Mouse (Mus musculus): Measurements from ENCODE around the gene Rere.
A peak's percentile ranks its signal among the peaks of the same experiment; 100 is the strongest.
"Not testable (repeated sequence)": the region's sequence is repeated elsewhere in the genome, so short reads cannot be mapped to it uniquely, and the experiment has no call there.

The Rere gene

DNA sequence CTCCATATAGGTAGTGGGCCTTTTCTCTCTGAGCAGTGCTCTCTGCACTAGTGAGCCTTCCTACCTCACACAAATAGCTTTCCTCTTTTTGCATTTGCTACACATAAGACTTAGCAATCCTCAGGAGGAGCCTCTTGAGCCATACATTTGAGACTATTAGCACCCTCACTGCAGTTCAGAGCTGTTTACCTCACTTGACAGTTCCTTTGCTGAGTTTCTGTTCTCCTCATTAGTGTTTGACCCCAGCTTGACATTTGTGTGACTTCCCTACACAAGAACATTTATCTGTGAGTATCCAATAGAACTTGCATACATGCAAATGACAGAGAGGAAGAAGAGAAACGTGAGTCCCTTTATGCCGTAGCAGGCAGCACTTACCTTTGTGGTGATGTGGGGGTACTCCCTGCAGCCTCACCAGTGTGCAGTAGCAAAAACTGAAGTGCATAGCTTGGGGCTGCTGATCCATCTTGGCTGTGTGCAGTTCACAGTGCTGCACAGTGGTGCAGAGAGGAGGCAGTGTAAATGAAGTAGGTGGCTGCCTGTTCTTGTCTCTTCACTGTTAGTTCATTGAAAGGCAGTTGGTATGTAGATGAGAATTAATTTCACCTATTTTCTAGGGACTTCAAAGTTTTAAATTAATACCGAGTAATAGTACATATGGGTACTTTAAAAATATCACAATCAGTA lies 227.7 kb downstream of the Rere start:
- no peak for DNase-seq (ENCODE audit: low read depth)

DNA sequence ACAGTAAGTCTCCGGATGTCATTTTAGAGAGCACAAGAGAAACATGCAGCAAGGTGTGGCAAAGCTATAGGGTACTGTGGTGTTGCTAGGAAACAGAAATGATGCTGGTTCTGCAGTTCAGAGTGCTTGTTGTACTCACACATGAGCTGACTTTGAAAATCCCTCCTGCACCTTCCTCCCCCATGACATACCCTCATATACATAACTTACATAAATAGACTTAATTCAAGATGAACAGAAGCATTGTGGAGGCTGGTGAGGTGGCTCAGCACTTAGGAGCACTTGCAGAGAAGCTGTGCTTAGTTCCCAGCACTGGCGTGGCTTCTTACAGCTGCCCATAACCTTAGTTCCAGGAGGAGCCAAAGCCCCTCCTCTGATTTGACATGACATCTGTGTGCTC lies 228.6 kb downstream of the Rere start:
- no peak for DNase-seq (ENCODE audit: low read depth)

DNA sequence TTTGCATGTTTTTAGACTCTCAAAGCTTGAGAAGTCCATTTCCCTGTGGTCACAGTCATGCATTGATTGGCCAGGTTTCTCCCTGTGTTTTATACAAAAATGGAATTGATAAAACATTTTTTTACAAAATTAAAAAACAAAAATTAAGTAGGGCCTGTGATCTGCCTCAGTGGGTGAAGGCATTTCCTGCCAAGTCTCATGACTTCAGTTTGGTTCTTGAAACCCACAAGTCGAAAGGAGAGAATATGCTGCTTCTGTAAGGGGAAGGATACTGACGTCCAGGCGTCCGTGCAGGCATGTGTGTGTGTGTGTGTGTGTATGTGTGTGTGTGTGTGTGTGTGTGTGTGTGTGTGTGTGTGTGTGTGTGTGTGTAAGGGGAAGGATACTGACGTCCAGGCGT lies 231.9 kb downstream of the Rere start:
- not testable (repeated sequence) for DNase-seq (ENCODE audit: low read depth)

DNA sequence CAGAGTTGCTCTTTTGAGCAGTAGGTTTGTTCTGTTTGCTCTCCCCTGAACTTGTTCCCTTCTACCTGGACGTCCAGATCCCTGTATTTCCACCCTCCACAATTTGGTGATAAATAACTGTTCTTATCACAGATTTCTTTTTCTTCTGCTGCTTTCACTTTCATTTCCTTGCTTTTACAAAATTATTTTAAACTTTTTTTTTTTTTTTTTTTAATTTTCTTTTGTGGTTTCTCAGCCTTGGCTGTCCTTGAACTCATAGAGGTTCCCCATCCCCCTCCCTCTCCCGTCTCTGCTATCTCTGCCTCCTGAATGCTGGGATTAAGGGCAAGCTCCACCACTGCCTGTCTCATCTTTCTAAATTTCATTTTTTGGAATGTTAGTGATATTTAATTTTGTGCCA lies 234.8 kb downstream of the Rere start:
- peak; percentile 43 for DNase-seq (ENCODE audit: low read depth)

DNA sequence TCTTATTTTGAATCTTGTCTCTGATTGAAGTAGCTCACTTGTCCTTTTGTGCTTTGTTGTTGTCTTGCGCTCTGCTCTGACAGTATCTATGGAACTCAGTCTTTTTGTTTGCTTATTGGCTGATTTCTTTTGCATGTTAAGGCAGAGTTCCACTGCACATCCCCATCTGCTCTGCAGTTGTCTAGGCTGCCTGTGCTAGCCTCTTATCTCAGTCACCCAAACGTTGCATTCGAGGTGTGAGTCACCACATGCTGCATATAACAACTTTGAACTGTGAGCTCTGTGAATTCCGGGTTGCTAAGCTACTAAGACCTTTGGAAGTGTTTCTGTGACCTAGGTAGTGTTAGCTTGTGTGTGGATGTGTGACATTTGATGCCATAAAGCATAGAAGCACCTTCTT lies 235.9 kb downstream of the Rere start:
- peak; percentile 60 for DNase-seq (ENCODE audit: low read depth)

DNA sequence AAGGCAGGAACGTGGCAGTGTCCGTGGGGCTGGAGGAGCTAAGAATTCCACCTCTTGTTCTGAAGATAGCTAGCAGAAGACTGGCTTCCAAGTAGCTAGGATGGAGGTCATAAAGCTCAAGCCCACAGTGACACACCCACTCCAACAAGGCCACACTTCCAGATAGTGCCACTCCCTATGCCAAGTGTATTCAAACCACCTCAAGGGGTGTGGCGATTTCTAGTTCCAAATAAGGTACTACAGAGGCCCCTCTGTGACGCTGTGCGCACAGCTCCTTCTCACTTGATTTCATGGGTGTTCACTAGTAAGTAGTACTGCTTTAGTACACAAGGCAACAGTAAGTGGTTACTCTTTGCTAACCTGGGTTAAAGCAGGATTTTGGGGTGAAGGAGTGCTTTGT lies 237.4 kb downstream of the Rere start:
- DNase-seq (ENCODE audit: low read depth) = peak; percentile 43

DNA sequence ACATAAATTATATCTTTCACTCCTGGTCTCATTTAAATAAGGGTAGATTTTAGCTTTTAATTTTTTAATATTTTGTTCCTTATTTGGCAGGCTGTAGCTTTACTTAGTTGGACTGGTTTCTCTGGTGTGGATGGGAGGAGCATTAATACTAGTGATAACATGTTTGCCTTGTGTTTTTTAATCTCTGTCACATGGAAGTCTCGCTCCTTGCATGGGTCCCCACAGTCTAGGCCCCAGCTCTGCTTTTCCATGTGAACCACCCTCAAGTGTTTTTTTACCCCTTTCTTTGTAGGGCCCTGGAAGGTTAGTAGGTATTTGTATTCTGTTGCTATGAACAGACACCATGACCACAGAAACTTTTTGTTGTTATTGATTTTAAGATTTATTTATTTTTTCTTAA lies 238.6 kb downstream of the Rere start:
- DNase-seq (ENCODE audit: low read depth) = no peak

DNA sequence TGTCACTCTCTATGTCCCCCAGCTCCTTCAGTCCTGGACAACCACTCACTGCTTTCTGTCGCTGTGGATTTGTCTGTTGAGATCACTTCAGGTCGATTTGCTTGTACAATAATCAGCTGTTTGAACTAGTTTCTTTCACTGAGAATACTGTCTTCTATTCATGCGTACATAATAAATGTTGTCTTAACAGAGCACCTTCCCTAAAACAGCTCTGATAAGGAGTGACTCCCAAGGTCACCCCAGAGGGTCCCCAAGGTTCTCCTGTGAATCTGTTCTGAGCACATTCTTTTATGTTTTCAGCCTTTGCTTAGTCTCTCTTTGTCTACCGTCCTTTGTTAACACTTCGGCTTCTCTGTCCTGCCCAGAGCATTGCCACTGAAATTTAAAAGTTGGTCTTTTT lies 241.0 kb downstream of the Rere start:
- no peak for DNase-seq (ENCODE audit: low read depth)

DNA sequence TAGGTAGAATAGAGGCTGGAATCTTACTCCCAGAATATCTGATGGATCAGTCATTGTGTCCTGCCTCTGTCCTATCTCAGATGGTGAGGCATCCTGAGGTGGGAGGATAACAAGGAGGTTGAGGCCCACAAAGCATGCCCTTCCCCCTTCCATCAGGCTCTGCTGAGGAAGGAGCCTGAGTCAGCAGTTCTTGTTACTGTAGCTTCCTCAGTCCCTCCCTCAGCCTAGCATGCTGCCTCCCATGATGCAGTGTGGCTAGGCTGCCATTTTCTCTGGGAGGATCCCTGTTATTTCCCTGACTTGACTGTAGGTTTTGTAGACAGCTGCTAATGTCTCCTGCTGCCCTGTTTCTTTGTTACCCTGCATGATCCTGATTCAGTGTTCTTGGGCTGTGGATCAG lies 241.9 kb downstream of the Rere start:
- DNase-seq (ENCODE audit: low read depth) = no peak

DNA sequence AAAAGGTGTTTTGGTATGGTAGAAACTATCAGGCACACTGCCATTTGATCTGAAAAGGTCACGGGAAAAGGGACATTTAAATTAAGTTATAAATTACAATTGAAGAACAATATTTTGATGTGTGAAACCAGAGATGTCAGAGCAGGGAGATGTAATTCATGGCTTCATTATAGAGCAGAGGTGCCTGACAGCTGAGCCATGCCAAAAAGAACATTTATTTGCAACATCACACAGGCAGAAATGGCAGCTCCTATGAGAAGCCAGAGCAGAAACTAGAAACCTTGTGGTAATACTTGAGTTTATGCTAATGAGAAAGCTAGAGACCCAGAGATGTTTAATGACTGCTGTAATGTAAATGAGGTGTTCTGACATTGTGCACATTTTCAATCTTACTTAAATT lies 244.8 kb downstream of the Rere start:
- DNase-seq (ENCODE audit: low read depth) = no peak

DNA sequence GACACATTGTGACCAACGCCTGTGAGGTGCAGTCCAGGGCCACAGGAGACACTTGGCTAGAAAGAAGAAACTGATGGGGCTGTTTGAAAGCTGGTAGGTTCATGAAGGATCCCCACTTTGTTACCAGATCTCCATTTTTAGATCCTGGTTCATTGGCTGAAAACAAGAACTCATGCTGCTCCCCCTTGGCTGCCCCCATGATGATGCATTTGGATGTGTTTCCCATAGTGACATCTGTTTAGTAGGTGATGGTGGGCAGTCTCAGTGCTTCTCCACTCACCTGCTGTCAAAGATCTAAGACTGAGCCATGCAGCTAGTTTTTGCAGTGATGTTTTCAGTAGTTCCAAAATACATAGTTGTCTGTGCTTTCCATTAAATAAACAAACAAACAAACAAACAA lies 247.0 kb downstream of the Rere start:
- DNase-seq (ENCODE audit: low read depth) = no peak

DNA sequence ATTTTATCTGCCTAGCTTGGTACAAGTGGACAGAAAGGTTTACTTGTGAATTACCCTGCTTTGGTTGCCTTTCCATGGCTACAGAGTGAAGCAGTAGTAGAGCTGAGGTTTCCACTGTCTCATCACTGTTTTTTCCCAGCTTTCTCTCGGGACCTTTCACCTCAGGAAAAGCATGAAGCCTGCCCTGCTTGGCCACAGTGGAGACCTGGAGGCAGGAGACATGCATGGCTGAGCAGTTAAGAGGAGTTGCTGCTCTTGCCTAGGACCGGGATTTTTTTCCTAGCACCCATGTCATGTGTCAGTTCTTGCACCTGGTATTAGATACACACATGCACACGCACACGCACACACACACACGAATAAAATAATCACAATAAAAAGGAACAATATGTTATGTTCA lies 247.4 kb downstream of the Rere start:
- no peak for DNase-seq (ENCODE audit: low read depth)

DNA sequence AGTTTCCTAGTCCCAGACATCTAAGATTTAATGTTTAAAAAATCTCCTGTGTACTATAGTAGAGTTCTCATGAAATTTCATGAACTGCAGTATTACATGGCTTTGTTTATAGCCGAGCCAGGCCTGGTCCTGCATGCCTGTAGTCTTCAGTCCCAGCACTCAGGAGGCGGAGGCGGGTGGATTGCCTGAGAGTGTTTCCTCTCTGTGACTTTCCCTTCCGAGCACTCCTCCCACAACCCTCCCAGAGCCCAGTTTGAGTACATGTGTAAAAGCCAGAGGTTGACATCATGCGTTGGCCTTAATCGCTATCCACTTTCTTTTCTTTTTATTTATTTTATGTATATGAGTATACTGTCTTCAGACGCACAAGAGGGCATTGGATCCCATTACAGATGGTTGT lies 250.4 kb downstream of the Rere start:
- DNase-seq (ENCODE audit: low read depth) = no peak

DNA sequence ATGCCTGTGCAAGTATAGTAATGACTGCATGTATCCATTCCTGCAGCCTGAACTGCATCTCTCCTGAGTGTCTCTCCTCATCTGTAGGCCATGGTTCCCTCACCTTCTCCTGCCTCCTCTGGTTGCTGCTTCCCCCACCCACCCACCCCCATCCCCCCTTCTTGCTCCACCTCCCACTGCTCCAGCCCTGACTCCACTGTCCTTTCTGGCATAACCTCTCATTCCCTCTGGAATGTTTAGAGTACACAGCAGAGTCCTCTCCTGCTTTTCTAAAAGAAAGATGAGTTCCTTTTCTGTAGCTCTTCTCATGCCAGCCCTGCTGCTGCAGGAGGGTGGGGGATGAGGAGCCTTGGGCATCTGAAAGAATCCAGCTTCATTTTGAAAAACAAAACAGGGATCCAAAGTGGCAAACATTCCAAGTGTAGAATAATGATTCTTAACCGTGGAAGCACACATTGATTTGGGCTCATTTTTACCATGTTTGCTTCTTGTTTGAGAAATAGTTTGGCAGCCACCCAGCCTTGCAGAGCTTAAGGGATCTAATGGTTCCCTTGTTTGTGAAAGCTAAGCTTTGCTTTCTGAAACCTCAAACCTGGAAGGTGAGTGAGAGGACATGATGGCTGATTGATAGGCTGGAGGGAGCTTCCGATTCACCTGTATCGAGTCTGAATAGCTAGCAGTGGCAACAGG lies 255.5 kb downstream of the Rere start:
- DNase-seq (ENCODE audit: low read depth) = no peak

DNA sequence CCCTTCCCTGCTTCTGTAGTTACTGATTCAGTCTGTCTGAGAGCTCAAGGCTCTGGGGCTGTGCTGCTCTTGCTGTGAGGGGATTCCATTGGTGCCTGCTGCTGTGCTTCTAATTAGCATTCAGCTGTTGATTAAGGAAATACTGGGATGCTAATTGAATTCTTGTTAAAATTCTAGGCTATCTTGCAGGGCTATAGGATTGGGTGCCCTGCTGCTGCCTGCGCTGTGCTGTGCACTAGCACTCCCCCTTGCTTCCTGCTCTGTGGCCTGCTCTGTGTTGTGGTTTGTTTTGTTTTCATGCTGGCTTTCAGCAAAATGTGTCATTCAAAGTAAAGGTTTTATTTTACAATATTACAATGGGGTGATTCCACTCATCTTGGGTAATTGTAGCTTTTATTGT lies 258.4 kb downstream of the Rere start:
- peak; percentile 66 for DNase-seq (ENCODE audit: low read depth)

DNA sequence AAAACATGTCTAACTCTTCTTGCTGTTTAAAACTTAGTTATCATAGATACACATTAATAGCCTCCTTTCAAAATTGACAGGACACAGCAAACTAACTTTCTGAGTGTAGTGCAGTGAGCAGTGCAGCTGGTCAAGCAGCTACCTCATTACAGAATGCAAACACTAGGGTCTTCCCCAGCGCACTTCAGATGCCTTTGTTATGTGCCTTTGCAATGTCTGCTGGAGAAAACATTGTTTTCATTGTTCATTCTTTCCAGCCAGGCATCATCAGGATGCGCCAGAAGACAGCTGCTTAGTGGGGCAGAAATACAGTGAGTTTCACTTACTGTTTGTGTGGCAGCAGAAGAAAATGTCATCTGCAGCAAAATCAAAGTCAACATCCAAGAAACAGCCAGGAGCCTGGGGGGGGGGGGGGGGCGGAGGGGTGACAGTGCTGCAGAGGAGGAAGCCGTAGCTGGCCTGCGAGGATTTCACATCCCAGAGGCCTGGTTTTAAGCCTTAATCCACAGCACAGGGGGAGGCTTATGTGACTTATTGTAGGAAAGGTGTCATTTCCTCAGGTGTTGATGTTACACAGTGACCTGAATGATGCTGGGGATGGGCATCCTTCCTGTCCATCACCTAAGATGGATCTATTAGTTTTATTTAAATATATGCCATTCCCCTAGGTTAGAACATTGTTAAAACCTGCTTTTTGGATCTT lies 259.1 kb downstream of the Rere start:
- peak; percentile 40 for DNase-seq (ENCODE audit: low read depth)

DNA sequence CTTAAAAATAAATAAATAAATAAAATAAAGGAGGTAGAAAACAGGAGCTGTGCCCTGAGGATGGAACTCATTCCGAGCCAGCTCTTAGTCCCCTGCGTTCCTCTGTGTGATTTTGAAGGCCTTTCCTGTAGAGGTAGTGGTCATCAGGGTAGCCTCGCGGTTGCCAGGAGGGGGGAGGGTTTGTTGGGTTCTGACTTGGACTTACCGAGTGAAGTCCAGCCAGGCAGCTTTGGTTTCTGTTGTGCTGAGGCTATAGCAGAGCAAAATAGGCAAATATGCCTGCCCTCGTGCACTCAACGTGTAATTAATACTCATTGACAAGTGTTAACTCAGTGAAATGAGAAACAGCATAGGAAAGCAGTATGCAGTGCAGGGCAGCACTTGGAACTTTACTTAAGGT lies 262.8 kb downstream of the Rere start:
- no peak for DNase-seq (ENCODE audit: low read depth)

DNA sequence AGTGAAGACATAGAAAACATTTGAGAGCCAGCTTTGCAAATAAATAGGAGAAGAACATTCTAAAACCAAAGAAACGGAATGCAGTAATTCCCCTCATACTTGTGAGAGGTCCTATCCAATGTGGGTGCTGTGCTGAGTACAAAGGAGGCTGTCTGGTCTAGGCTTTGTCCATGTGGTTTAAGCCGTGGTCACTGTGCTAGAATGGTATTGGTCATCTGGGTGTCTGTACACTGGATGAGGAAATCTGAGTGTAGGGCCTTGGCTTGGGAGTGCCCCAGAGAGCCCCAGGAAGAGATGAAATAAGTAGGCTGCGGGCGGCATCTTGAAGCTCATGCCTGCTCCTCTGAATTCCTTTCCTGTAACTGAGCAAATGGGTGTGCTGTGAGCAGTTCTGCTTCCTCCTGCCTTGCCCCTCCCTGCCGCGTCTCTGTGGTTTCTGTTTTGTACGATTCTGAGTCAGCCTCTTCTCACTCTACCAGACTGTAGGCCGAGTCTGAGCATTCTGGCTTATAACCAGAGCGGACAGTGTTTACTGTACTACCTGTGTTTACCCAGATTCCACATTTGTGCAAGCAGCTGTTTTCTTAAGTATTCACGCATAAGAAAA lies 263.3 kb downstream of the Rere start:
- DNase-seq (ENCODE audit: low read depth) = peak; percentile 94

DNA sequence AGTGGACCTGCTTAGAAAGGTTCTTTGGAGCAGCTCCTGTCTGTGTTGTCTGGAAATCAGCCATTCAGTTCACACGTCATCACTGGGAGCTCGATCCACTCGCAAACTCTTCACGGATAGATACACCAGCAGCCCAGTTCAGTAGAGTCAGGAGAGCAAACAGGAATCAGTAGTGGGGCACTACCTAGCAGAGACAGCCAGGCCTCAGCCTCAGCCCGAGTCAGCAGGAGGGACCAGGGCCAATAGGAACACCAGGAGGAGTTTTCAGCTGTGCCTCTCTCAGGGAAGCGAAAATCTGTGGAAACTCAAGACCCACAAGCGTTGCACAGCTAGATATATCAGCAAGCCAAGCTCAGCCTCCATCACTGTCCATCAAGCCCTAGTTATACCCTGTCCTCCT lies 264.3 kb downstream of the Rere start:
- no peak for DNase-seq (ENCODE audit: low read depth)

DNA sequence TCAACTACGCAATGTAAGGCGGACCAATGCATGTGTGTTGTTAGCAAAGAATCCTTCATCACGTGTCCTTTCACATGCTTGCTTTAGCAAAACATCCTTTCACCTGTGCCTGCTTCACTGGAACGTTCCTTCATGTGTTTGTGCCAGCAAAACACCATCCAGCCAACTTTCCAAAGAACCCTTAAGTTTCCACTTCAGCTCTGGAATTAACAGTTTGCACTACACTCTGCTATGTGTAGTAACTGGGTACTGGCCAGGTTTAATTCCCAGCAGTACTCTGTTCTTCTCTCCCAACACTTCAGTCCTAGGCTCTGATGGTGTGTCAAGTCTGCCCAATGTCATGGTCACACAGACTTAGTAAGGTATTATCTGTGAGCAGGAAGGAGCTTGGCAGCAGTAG lies 264.9 kb downstream of the Rere start:
- DNase-seq (ENCODE audit: low read depth) = not testable (repeated sequence)

DNA sequence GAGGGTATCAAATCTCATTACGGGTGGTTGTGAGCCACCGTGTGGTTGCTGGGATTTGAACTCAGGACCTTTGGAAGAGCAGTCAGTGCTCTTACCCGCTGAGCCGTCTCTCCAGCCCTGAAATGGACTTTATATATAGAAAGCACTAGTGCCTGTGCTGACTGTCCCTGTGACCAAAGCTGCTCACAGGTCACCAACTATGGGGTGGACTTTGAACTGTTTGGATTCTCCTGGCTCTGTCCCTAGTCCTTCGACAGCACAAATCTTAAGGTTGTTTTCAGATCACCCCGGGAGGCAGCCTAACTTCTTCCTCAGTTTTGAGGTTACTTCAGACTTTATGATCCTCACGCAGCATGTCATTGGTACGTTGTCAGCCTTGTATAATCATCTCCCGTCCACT lies 267.9 kb downstream of the Rere start:
- DNase-seq (ENCODE audit: low read depth) = no peak

DNA sequence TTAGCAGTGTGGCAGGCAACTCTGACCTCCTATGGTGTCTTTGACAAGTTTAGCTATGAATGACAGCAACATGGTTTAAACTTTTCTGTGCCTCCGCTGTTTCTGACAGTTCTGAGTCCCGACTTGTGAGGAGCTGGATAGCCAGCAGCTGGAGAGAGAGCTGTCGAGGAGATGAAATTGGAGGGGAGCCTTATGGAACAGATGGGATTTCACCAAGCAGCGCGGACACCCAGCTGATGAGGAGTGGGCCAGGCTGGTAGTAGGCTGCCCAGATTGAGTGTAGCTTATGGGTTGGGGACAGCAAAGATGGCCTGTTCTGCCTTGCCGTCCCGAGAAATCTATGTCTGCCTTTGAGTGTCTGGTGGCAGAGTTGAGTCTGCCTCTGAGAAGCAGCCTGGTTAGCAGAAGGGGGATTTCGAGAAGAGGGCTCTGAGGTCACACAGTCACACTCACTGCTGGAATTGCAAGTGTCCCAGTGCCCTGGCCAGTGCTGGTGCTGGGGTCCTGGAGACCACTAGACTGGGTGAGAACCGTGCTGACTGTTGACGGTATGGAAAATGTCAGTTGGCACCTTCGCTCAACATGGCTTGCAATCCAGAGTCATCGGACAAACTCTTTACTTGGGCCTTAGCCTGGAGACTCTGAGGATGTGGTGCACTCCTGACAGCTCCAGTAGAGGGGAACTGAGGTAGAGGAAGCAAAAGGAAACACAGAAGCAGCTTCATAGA lies 268.7 kb downstream of the Rere start:
- no peak for DNase-seq (ENCODE audit: low read depth)
